Mouse (Mus musculus): Measurements from ENCODE around the gene Car12.

The Car12 gene

GRCm38 (mm10) chr9:66713135-66714021 is at the start of gene Car12:
TSS of gene Car12 (plus strand) at chr9:66713686.
- 0 out of 2 replicates have a peak, but pooled peaks have one; percentile 40 for ATAC-seq (ENCODE audit: insufficient number of reproducible peaks, low FRiP score, low TSS enrichment)

DNA sequence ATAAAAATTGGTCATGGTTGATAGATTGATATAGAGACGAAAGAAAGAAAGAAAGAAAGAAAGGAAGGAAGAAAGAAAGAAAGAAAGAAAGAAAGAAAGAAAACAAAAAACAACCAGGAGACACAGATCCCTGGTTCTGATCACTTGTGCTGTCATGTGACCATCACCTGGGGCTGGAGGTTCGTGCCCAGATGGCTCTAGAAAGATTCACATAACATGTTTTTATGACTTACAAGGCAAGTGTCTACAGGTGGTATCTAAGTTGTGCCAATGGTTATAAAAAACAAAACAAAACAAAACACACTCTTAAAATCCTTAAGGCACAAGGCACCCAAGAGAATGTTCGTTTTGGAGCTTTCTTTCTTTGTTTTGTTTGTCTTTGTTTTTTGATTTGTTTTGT is 49.7 kb upstream of the Car12 start:
- no peak for ATAC-seq (ENCODE audit: insufficient number of reproducible peaks, low FRiP score, low TSS enrichment)

GRCm38 (mm10) chr9:66664561-66664960 is 48.9 kb upstream of the Car12 start:
- no peak for ATAC-seq (ENCODE audit: insufficient number of reproducible peaks, low FRiP score, low TSS enrichment)

- ATAC-seq (ENCODE audit: insufficient number of reproducible peaks, low FRiP score, low TSS enrichment), result no peak
These were observed 47.3 kb upstream of the Car12 start for GRCm38 (mm10) chr9:66666153-66666552.

- no peak for ATAC-seq (ENCODE audit: insufficient number of reproducible peaks, low FRiP score, low TSS enrichment)
These were observed 46.4 kb upstream of the Car12 start for GRCm38 (mm10) chr9:66667046-66667445.

- ATAC-seq (ENCODE audit: insufficient number of reproducible peaks, low FRiP score, low TSS enrichment), result peak; percentile 26; the same call in 1 of the 2 replicates
These were observed 45.6 kb upstream of the Car12 start for GRCm38 (mm10) chr9:66667868-66668267.

DNA sequence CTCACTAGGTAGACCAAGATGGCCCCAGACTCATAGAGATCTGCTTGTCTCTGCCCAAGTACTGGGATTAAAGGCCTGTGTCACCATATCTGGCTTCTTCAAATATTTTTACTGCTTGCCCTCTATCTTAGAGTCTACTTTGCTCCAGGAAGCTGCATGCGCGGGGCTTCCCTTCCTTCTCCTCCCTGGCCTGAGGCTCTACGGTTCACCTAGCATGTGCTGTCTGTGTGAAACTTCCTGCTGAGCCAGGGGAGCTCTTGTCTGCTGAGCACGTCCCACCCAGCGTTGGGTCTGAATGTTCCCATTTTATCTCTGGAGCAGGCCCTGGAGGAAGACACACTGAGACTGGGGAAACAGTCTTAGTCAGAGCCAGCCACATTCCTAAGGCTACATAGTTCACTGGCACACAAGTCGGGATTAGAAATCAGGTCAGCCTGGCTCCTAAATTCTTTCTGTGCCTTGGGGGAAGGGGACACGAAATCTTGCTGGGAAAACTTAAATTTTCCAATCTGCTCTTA is 43.9 kb upstream of the Car12 start:
- no peak for ATAC-seq (ENCODE audit: insufficient number of reproducible peaks, low FRiP score, low TSS enrichment)

- ATAC-seq (ENCODE audit: insufficient number of reproducible peaks, low FRiP score, low TSS enrichment), result no peak
These were observed 39.7 kb upstream of the Car12 start for GRCm38 (mm10) chr9:66673771-66674170.

DNA sequence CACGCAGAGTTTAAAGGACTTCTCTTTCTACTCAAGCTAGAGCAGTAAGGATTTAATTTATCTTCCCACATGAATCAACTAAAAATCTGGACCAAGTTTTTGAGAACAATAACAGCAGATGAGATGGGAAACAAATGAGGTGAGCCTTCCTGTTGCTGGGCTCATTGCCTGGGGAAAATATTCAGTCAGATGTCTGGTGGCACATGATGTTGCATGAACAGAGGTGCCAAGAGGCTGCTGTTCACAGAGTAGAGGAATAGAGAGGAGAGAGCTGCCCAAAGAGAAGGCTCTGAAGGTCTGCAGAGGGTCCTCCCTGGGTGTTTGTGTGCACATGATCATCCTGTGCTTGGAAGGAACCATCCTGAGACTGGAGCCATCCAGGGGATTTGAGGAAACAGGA is 37.9 kb upstream of the Car12 start:
- no peak for ATAC-seq (ENCODE audit: insufficient number of reproducible peaks, low FRiP score, low TSS enrichment)

GRCm38 (mm10) chr9:66680102-66680501 is 33.4 kb upstream of the Car12 start:
- ATAC-seq (ENCODE audit: insufficient number of reproducible peaks, low FRiP score, low TSS enrichment), result no peak

DNA sequence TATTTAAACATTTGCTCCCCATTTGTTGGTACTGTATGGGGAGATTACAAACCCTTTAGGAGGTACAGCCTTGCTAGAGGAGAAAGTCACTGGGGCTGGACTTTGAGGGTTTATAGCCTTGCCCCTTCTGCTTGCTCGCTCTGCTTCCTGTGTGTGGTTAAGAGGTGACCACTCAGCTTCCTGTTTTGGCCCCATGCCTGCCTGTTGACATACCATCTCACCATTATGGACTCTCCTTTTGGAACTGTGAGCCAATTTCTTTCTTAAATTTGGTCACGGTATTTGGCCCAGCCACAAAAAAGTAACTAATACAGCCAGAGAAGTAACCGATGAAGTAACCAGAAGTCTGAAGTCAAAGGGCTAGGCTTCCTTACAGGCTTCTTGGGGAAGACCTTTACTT is 30.7 kb upstream of the Car12 start:
- no peak for ATAC-seq (ENCODE audit: insufficient number of reproducible peaks, low FRiP score, low TSS enrichment)

GRCm38 (mm10) chr9:66685730-66686129 is 27.8 kb upstream of the Car12 start:
- no peak for ATAC-seq (ENCODE audit: insufficient number of reproducible peaks, low FRiP score, low TSS enrichment)

DNA sequence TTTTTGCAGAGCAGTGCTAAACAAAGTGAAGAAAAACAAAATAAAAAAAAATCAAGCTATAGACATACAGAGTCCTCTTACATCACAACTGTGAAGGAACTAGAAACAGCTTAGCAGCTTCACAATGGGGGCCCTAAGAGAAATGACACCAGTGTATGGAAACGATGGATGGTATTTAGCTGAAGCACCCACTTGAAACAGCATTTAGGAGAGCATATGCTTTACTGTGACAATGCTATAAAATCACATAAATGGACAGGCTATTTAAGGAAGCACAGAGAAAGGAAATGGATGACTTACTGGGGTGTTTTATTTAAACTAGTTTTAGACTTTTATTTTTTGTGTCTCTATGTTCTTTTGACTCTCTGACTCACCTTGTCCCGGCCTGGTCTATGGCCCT is 25.8 kb upstream of the Car12 start:
- ATAC-seq (ENCODE audit: insufficient number of reproducible peaks, low FRiP score, low TSS enrichment), result no peak

DNA sequence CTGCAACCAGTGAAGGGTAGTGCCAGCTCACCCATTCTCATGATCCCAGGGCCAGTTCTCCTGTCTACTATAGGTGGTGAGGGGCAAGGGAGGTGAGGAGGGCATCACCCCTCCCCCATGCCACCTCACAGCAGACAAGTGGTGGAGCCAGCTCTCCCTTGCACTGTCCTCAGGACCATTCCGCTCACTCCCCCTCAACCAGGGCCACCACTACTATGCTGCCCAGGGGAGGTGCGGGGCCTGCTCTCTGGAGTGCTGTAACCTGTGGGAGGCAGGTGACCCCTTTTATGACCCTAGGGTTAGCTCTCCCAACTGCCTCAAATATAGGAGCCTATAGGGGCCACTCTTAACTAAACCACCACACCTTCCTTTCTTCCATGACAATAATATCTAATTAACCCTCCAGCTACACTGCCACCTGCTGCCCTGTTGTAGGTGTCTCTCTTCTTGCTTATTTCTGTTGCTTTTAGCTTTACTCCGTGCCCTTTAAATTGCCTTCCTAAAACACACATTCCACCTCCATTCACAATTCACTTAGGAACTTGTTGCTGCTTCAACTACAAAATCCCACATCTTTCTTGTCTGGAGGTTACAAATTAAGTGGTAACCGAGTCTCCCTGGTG is 21.7 kb upstream of the Car12 start:
- ATAC-seq (ENCODE audit: insufficient number of reproducible peaks, low FRiP score, low TSS enrichment), result no peak

DNA sequence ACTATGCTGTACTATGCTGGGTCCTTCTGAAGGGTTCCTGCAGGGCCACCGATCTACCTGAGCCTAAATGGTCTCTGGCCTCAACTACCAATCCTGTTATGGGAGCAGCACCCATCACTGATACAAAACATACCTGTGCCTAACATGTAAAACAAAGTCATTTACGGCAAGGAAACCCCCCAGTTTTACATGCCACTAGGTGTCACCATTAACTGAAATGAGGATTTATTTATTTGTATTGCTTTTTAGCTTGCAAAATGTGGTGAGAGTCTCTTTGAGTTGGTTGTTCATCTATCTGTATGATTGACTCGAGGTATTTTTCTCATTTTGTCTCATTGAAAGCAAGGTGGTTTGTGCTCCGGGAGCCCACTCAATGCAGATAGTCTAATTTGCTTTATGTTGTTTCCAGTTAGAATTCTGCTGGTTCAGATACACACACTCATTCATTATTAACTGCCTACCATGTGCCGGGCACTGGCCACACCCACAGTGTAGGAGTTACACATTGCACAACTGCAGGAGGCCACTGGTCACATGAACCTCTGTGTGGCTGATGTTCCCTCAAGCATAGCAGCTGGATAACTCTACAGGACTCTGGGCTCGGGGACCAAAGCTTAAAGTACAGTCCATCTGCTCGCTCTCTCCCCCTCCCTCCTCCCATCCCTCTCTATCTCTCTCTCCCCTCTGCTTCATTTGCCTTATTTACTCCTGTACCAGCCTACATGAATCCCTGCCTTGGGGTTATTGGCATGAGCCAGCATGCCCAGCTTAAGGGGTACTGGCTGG is 15.9 kb upstream of the Car12 start:
- ATAC-seq (ENCODE audit: insufficient number of reproducible peaks, low FRiP score, low TSS enrichment), result no peak

- no peak for ATAC-seq (ENCODE audit: insufficient number of reproducible peaks, low FRiP score, low TSS enrichment)
These were observed 13.7 kb upstream of the Car12 start for GRCm38 (mm10) chr9:66699748-66700147.

GRCm38 (mm10) chr9:66703002-66703401 is 10.5 kb upstream of the Car12 start:
- no peak for ATAC-seq (ENCODE audit: insufficient number of reproducible peaks, low FRiP score, low TSS enrichment)

DNA sequence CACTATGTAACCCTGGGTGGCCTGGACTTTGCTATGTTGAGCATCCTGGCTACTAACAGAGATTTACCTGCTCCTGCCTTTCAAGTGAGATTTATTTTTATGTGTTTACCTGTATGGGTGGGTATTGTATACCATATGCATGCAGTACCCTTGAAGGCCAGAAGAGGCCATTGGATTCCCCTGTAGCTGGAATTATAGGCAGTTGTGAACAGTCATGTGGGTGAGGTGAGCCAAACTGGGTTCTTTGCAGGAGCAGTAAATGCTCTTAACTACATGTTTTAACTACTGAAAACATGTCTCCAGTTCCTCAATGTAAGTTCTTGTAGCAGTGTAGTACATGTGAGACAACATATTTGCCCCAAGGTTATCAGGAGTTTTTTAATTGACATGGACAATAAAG is 8.1 kb upstream of the Car12 start:
- no peak for ATAC-seq (ENCODE audit: insufficient number of reproducible peaks, low FRiP score, low TSS enrichment)

GRCm38 (mm10) chr9:66705766-66706165 is 7.7 kb upstream of the Car12 start:
- peak; percentile 49; the same call in 1 of the 2 replicates for ATAC-seq (ENCODE audit: insufficient number of reproducible peaks, low FRiP score, low TSS enrichment)

DNA sequence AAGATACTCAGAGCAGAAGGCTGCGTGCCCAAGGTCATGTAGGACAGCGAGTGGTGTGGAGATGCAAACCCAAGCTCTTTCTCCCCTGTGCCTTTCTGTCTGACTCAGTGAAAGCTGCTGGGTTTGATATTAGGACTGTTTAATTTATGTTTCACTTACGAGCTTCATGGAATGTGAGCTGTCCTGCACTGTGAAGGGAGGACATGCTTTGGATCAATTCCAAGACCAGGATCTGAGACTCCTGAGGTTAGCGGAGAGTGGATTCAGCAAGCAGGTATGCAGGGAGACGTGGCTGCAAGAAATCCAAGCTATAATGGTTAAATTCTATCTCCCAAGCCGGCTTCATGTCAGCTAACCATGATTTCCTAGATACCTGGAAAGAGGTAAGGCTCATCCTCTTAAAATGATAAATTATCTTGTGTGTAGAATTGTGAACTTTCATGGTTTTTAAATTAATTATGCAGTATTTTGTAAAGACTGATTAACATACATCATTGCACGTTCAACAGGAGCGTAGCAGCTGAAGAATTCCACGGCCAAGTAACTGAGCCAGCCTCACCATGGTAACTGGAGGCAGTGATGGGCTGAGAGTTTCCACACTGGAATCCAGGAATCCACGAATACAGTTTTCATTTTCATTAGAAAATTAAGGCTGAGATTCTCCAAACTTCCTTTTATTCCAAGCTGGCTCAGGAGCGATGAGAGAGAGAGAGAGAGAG is 5.3 kb upstream of the Car12 start:
- no peak for ATAC-seq (ENCODE audit: insufficient number of reproducible peaks, low FRiP score, low TSS enrichment)
